Mouse (Mus musculus) midbrain, embryonic 11.5 days (tissue): Measurements from ENCODE around the gene Olfr670. TPM values are rescaled to one million over a fixed set of nuclear protein-coding genes. Genes with fewer than 3 reads are reported as not detected.

Source experiments
- polyA plus RNA-seq: library from polyadenylated mRNA; unstranded; fragments of >200 nt; fragmentation: Nextera tagmentation; extraction: Ambion mirVana; gene quantifications from 2 replicates; pipeline ENCODE4 v1.2.1, GENCODE M21; 2014

The Olfr670 gene
- polyA plus RNA-seq, 1 experiment from 2014 or later, result not detected

Other genes with a start within 250 kb of the Olfr670 start
- gene Usp17le, start 185.2 kb downstream of the Olfr670 start, polyA plus RNA-seq, result not detected in 2 replicates
- not detected in 2 replicates for gene Usp17lb, start 120.0 kb downstream of the Olfr670 start, polyA plus RNA-seq
- not detected in 2 replicates for gene Usp17la, start 105.6 kb downstream of the Olfr670 start, polyA plus RNA-seq
- not detected in 2 replicates for gene Olfr665, start 84.6 kb downstream of the Olfr670 start, polyA plus RNA-seq
- gene Olfr666, start 66.7 kb downstream of the Olfr670 start, polyA plus RNA-seq, result not detected in 2 replicates
- gene Olfr667, start 41.1 kb downstream of the Olfr670 start, polyA plus RNA-seq, result not detected in 2 replicates
- not detected in 2 replicates for gene Olfr668, start 34.6 kb downstream of the Olfr670 start, polyA plus RNA-seq
- not detected in 2 replicates for gene Olfr669, start 28.4 kb downstream of the Olfr670 start, polyA plus RNA-seq
- gene Olfr671, start 16.5 kb upstream of the Olfr670 start, polyA plus RNA-seq, result not detected in 2 replicates
- gene Olfr672, start 39.4 kb upstream of the Olfr670 start, polyA plus RNA-seq, result not detected in 2 replicates
- gene Olfr675, start 65.8 kb upstream of the Olfr670 start, polyA plus RNA-seq, result not detected in 2 replicates
- not detected in 2 replicates for gene Olfr676, start 70.1 kb upstream of the Olfr670 start, polyA plus RNA-seq
- gene Olfr677, start 88.8 kb upstream of the Olfr670 start, polyA plus RNA-seq, result not detected in 2 replicates
- gene Olfr678, start 101.9 kb upstream of the Olfr670 start, polyA plus RNA-seq, result not detected in 2 replicates
- gene Olfr679, start 118.6 kb upstream of the Olfr670 start, polyA plus RNA-seq, result not detected in 2 replicates
- gene Olfr680-ps1, start 130.2 kb upstream of the Olfr670 start, polyA plus RNA-seq, result not detected in 2 replicates
- not detected in 2 replicates for gene Olfr681, start 154.2 kb upstream of the Olfr670 start, polyA plus RNA-seq
- not detected in 2 replicates for gene Olfr683, start 184.4 kb upstream of the Olfr670 start, polyA plus RNA-seq
- gene Olfr684, start 201.0 kb upstream of the Olfr670 start, polyA plus RNA-seq, result not detected in 2 replicates
- not detected in 2 replicates for gene Olfr685, start 223.4 kb upstream of the Olfr670 start, polyA plus RNA-seq
- not detected in 2 replicates for gene Olfr686, start 244.9 kb upstream of the Olfr670 start, polyA plus RNA-seq